Mouse (Mus musculus): ENCODE measurements around the gene Rimbp3. TPM values are rescaled to one million over a fixed set of nuclear protein-coding genes. Genes with fewer than 3 reads are reported as not detected.

Gene Rimbp3
- total and polyA plus RNA-seq, 3 experiments: 0.35 to 0.62 TPM; not detected in 1

DNA sequence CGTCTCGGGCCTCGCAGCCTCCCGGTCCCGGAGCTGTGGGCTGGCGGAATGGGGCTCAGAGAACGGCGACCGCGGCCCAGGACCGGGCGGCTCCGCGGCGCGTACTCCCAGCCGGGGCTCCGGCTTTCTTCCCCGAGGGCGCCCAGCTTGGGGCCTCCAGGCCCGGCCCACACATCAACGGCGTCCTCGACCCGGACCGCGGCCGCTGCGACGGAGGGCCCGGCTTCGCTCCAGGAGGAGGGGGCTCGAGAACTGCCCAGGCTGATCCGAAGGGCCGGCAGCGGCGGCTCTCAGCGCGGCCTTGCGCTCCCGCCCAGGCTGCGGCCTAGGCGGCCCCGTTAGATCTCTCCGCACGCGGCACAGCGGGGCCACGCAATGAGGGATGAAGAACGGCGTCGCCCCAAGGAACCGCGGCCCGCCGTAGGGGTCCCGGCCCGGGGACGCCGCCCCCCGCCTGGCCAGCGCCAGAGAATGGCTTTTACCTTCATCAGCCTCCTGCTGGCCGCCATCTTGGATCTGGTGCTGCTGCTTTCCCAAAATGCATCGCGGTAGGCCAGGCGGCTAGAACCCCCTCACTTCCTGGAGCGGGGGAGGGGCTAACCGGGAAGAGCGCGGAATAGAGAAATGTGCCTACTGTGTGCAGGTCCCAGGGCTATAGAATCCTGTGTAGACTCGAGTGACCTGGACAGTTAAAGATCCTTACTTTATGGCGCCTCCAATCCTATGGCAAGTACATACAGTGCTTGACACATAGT lies 7.3 kb upstream of the Rimbp3 start (continued):
- peak; percentile 20; the same call in 1 of the 2 replicates for TF ChIP-seq USF1 (IDR thresholded peaks at IDR 0.05; ENCODE audit: low read depth, low read length)
- peak; percentile 96 for TF ChIP-seq ELF1 (IDR thresholded peaks at IDR 0.05; ENCODE audit: low read depth, low read length)
- TF ChIP-seq ETS1 (IDR thresholded peaks at IDR 0.05; ENCODE audit: low read depth, low read length): peak; percentile 31; the same call in 1 of the 2 replicates

GRCm38 (mm10) chr16:17201977-17202376 lies 6.4 kb upstream of the Rimbp3 start:
- peak overlapping the region; percentile 29 for H3K27ac ChIP-seq (ENCODE audit: control insufficient read depth, low read depth, low read length)
- peak; percentile 82 for DNase-seq (ENCODE audit: low read depth, low spot score)
- H3K4me3 ChIP-seq (ENCODE audit: control insufficient read depth in 1 of 2, insufficient read depth in 1 of 2, low read depth in 2 of 2, low read length in 2 of 2): peak overlapping the region; percentile 85; a peak in 3 of 4 replicates
- H3K9me3 ChIP-seq (replicated peaks; ENCODE audit: insufficient read depth, low read length): no peaks in the 10 kb centered on the region
- H3K4me1 ChIP-seq (ENCODE audit: control insufficient read depth in 1 of 2, insufficient read depth in 2 of 2, low read length in 2 of 2): peaks cover 9 to 18% of the 10 kb centered on the region in 2 experiments
- peaks cover 5 to 25% of the 10 kb centered on the region in 2 experiments for H3K36me3 ChIP-seq (ENCODE audit: control insufficient read depth in 1 of 2, insufficient read depth in 2 of 2, low read length in 2 of 2)
- peaks cover 35% of the 10 kb centered on the region for H3K79me2 ChIP-seq (ENCODE audit: control insufficient read depth, insufficient read depth, low read length, poor library complexity)
- peak overlapping the region; percentile 95 for H3K9ac ChIP-seq (ENCODE audit: control insufficient read depth, low read depth, low read length, poor library complexity, severe bottlenecking)
- no peaks in the 10 kb centered on the region for H3K27me3 ChIP-seq (ENCODE audit: control insufficient read depth in 1 of 2, insufficient read depth in 2 of 2, low read length in 2 of 2)
- TF ChIP-seq SMC3 (IDR thresholded peaks at IDR 0.05; ENCODE audit: low read depth, low read length): peak; percentile 74
- no peak for TF ChIP-seq RCOR1 (IDR thresholded peaks at IDR 0.05; ENCODE audit: low read depth, low read length)
- no peak for TF ChIP-seq BHLHE40 (IDR thresholded peaks at IDR 0.05; ENCODE audit: borderline replicate concordance, low read depth, low read length)
- no peak for TF ChIP-seq ETS1 (IDR thresholded peaks at IDR 0.05; ENCODE audit: low read depth, low read length)
- TF ChIP-seq GATA1 (IDR thresholded peaks at IDR 0.05; ENCODE audit: low read depth, low read length): 0 out of 2 replicates have a peak, but pooled peaks have one; percentile 33
- TF ChIP-seq TCF12 (IDR thresholded peaks at IDR 0.05; ENCODE audit: low read depth, low read length): no peak
- no peak for TF ChIP-seq CHD1 (IDR thresholded peaks at IDR 0.05; ENCODE audit: low read depth, low read length)
- no peak for TF ChIP-seq NRF1 (IDR thresholded peaks at IDR 0.05; ENCODE audit: insufficient read depth, low read depth, low read length, poor library complexity, severe bottlenecking)
- no peak for TF ChIP-seq USF2 (IDR thresholded peaks at IDR 0.05; ENCODE audit: borderline replicate concordance in 1 of 2, insufficient read depth in 1 of 2, low read depth in 1 of 2, low read length in 2 of 2)
- TF ChIP-seq UBTF (IDR thresholded peaks at IDR 0.05; ENCODE audit: borderline replicate concordance, insufficient read depth, low read depth, low read length): no peak
- no peak for TF ChIP-seq TAL1 (IDR thresholded peaks at IDR 0.05; ENCODE audit: low read length)
- TF ChIP-seq E2F4 (IDR thresholded peaks at IDR 0.05; ENCODE audit: borderline replicate concordance, low read depth, low read length): no peak
- no peak for TF ChIP-seq POLR2AphosphoS5 (IDR thresholded peaks at IDR 0.05; ENCODE audit: borderline replicate concordance, low read depth, low read length)
- TF ChIP-seq MYC (IDR thresholded peaks at IDR 0.05; ENCODE audit: low read depth, low read length): 0 out of 2 replicates have a peak, but pooled peaks have one; percentile 7
- no peak for TF ChIP-seq MAX (IDR thresholded peaks at IDR 0.05; ENCODE audit: low read length)
- TF ChIP-seq MYB (IDR thresholded peaks at IDR 0.05; ENCODE audit: low read depth, low read length): no peak
- no peak for TF ChIP-seq ZNF384 (IDR thresholded peaks at IDR 0.05; ENCODE audit: low read depth, low read length)
- TF ChIP-seq EP300 (IDR thresholded peaks at IDR 0.05; ENCODE audit: low read depth in 1 of 2, low read length in 2 of 2): no peak
- TF ChIP-seq CTCF (IDR thresholded peaks at IDR 0.05 in 2 of 3, conservative IDR thresholded peaks at IDR 0.05 in 1 of 3; ENCODE audit: control insufficient read depth in 1 of 3, insufficient read depth in 1 of 3, low read depth in 2 of 3, low read length in 3 of 3, poor library complexity in 1 of 3, severe bottlenecking in 1 of 3): peak; percentile 14 to 74 (median 43); a peak in 4 of 6 replicates
- peak; percentile 49; the same call in 1 of the 2 replicates for TF ChIP-seq TBP (IDR thresholded peaks at IDR 0.05; ENCODE audit: low read depth, low read length)
- no peak; the same call in 1 of the 2 replicates for TF ChIP-seq MXI1 (IDR thresholded peaks at IDR 0.05; ENCODE audit: low read depth, low read length)
- TF ChIP-seq KAT2A (conservative IDR thresholded peaks at IDR 0.05; ENCODE audit: low read depth, low read length): no peak
- TF ChIP-seq GABPA (IDR thresholded peaks at IDR 0.05; ENCODE audit: low read depth, low read length): no peak
- TF ChIP-seq MEF2A (IDR thresholded peaks at IDR 0.05; ENCODE audit: extremely low read depth, insufficient replicate concordance, low read depth, low read length, poor library complexity, severe bottlenecking): no peak
- TF ChIP-seq RAD21 (IDR thresholded peaks at IDR 0.05; ENCODE audit: low read depth, low read length): peak; percentile 77
- no peak for TF ChIP-seq POLR2A (IDR thresholded peaks at IDR 0.05; ENCODE audit: control insufficient read depth in 1 of 2, insufficient read depth in 1 of 2, low read depth in 1 of 2, low read length in 2 of 2, poor library complexity in 1 of 2)
- no peak for TF ChIP-seq CHD2 (IDR thresholded peaks at IDR 0.05; ENCODE audit: low read length)
- TF ChIP-seq ZC3H11A (IDR thresholded peaks at IDR 0.05; ENCODE audit: low read depth, low read length): peak; percentile 55; the same call in 1 of the 2 replicates
- no peak for TF ChIP-seq POLR2AphosphoS2 (IDR thresholded peaks at IDR 0.05; ENCODE audit: low read length)
- no peak for TF ChIP-seq ZMIZ1 (IDR thresholded peaks at IDR 0.05; ENCODE audit: low read depth, low read length)
- TF ChIP-seq MAZ (IDR thresholded peaks at IDR 0.05; ENCODE audit: low read depth, low read length): no peak
